Mouse (Mus musculus) CH12.LX (cell line): Measurements from ENCODE around the gene Kcnj10.

Source experiments
- BHLHE40 ChIP-seq: IDR thresholded peaks from 2 replicates; pipeline ENCODE4 v1.6.1; 2011; ENCODE audit warnings: mild to moderate bottlenecking, low read depth, low read length, improper control_type of control experiment
- CTCF ChIP-seq, 2 experiments: IDR thresholded peaks in 1 of 2; conservative IDR thresholded peaks in 1 of 2; 2 replicates each; pipeline ENCODE4 v1.5.1; 2011 to 2012; ENCODE audit warnings: low read depth in 2 of 2, low read length in 2 of 2, improper control_type of control experiment in 1 of 2, inconsistent platforms in 1 of 2, mild to moderate bottlenecking in 1 of 2, moderate library complexity in 1 of 2
- E2F4 ChIP-seq: IDR thresholded peaks from 2 replicates; pipeline ENCODE4 v1.6.1; 2011; ENCODE audit warnings: low read depth, low read length, improper control_type of control experiment; ENCODE audit not compliant: insufficient replicate concordance
- ELF1 ChIP-seq: IDR thresholded peaks from 2 replicates; pipeline ENCODE4 v1.6.1; 2014; ENCODE audit warnings: low read depth, mild to moderate bottlenecking, inconsistent platforms, low read length, improper control_type of control experiment
- EP300 ChIP-seq: IDR thresholded peaks from 2 replicates; pipeline ENCODE4 v1.6.1; 2011; ENCODE audit warnings: low read length, improper control_type of control experiment
- HCFC1 ChIP-seq: IDR thresholded peaks from 2 replicates; pipeline ENCODE4 v1.6.1; 2012; ENCODE audit warnings: low read depth, mild to moderate bottlenecking, inconsistent platforms, low read length, improper control_type of control experiment
- MAFK ChIP-seq: IDR thresholded peaks from 2 replicates; pipeline ENCODE4 v1.6.1; 2011; ENCODE audit warnings: low read length, improper control_type of control experiment; ENCODE audit not compliant: insufficient replicate concordance
- MAX ChIP-seq: IDR thresholded peaks from 2 replicates; pipeline ENCODE4 v1.6.1; 2011; ENCODE audit warnings: low read length, improper control_type of control experiment
- POLR2A ChIP-seq: IDR thresholded peaks from 2 replicates; pipeline ENCODE4 v1.6.1; 2011; ENCODE audit warnings: low read depth, mild to moderate bottlenecking, improper control_type of control experiment, low read length
- SIN3A ChIP-seq: IDR thresholded peaks from 2 replicates; pipeline ENCODE4 v1.6.1; 2012; ENCODE audit warnings: low read length, improper control_type of control experiment, inconsistent platforms
- TCF12 ChIP-seq: IDR thresholded peaks from 2 replicates; pipeline ENCODE4 v1.6.1; 2014; ENCODE audit warnings: low read depth, mild to moderate bottlenecking, inconsistent platforms, low read length, improper control_type of control experiment
- USF2 ChIP-seq: conservative IDR thresholded peaks from 2 replicates; pipeline ENCODE4 v1.6.1; 2011; ENCODE audit warnings: low read depth, low read length, improper control_type of control experiment

DNA sequence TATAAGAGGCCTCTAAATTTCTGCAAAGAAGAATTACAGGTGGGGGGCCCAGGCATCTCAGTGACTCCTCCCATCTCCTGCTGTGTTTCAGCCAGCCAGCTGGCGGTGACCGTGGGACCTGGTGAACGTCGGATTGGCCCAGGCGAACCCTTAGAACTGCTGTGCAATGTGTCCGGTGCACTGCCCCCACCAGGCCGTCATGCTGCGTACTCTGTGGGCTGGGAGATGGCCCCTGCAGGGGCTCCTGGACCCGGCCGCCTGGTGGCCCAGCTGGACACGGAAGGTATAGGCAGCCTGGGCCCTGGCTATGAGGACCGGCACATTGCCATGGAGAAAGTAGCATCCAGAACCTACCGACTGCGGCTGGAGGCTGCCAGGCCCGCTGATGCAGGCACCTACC is 23.1 kb upstream of the Kcnj10 start:
- TF ChIP-seq CTCF (conservative IDR thresholded peaks at IDR 0.05 in 1 of 2, IDR thresholded peaks at IDR 0.05 in 1 of 2; ENCODE audit: low read depth in 2 of 2, low read length in 2 of 2), result no peak
- TF ChIP-seq SIN3A, result no peak
- TF ChIP-seq POLR2A, result no peak
- no peak for TF ChIP-seq BHLHE40
- no peak for TF ChIP-seq MAX
- TF ChIP-seq ELF1, result no peak
- no peak for TF ChIP-seq EP300
- TF ChIP-seq HCFC1, result no peak
- no peak for TF ChIP-seq USF2
- no peak for TF ChIP-seq TCF12
- no peak for TF ChIP-seq MAFK
- TF ChIP-seq E2F4, result no peak
